Mouse (Mus musculus): ENCODE measurements around the gene Nphs2. TPM values are rescaled to one million over a fixed set of nuclear protein-coding genes. Genes with fewer than 3 reads are reported as not detected.
"Not testable (repeated sequence)": the region's sequence is repeated elsewhere in the genome, so short reads cannot be mapped to it uniquely, and the experiment has no call there.

Nphs2 gene
- polyA plus RNA-seq, 1 experiment from 2014 or later = not detected

- 50% methylated on average over 10 of the region's 10 CpGs for WGBS
- not testable (repeated sequence) for H3K4me2 ChIP-seq; H3K4me1 ChIP-seq; H3K4me3 ChIP-seq; H3K27ac ChIP-seq (replicated peaks); ATAC-seq (ENCODE audit: extremely low read depth, insufficient number of reproducible peaks, low FRiP score, low TSS enrichment); H3K27me3 ChIP-seq (replicated peaks); H3K9ac ChIP-seq; H3K36me3 ChIP-seq; H3K9me3 ChIP-seq
Measured at GRCm38 (mm10) chr1:156289222-156289587, 21.3 kb upstream of the Nphs2 start.

GRCm38 (mm10) chr1:156290016-156290415 is 20.5 kb upstream of the Nphs2 start:
- Histone ChIP-seq H3K36me3 (no peaks in the 10 kb centered on the region), H3K4me2 (no peak overlapping the region), H3K4me3 (no peak overlapping the region), H3K9me3 (no peaks in the 10 kb centered on the region), H3K9ac (no peak overlapping the region), H3K27me3 (replicated peaks) (no peaks in the 10 kb centered on the region), H3K27ac (replicated peaks) (no peak overlapping the region), H3K4me1 (no peaks in the 10 kb centered on the region)
- WGBS = 82% methylated on average over 6 of the region's 6 CpGs
- no peak for ATAC-seq (ENCODE audit: extremely low read depth, insufficient number of reproducible peaks, low FRiP score, low TSS enrichment)

GRCm38 (mm10) chr1:156302911-156303749 is 7.4 kb upstream of the Nphs2 start, which contains the start of gene Tdrd5:
Gene Tdrd5, minus strand, starts transcription at chr1:156303664.
- H3K9ac ChIP-seq = peak within 1 kb of the TSS; percentile 69
- peak within 1 kb of the TSS; percentile 92 for H3K4me2 ChIP-seq
- H3K36me3 ChIP-seq = no peaks in the 10 kb centered on the region
- peaks cover 7% of the 10 kb centered on the region for H3K4me1 ChIP-seq
- WGBS = under 1% methylated on average over 77 of the region's 85 CpGs
- H3K9me3 ChIP-seq = no peaks in the 10 kb centered on the region
- ATAC-seq (ENCODE audit: extremely low read depth, insufficient number of reproducible peaks, low FRiP score, low TSS enrichment) = no peak; the same call in 1 of the 2 replicates
- H3K27ac ChIP-seq (replicated peaks) = no peak within 1 kb of the TSS
- H3K4me3 ChIP-seq = peak within 1 kb of the TSS; percentile 63
- H3K27me3 ChIP-seq (replicated peaks) = peaks cover 66% of the 10 kb centered on the region

- Histone ChIP-seq H3K27ac (replicated peaks) (no peak overlapping the region), H3K4me2 (no peak overlapping the region), H3K9me3 (no peaks in the 10 kb centered on the region), H3K4me1 (peaks cover 7% of the 10 kb centered on the region), H3K36me3 (no peaks in the 10 kb centered on the region), H3K27me3 (replicated peaks) (peaks cover 88% of the 10 kb centered on the region), H3K9ac (no peak overlapping the region), H3K4me3 (no peak overlapping the region)
- 73% methylated on average over 1 of the region's 1 CpGs for WGBS
- ATAC-seq (ENCODE audit: extremely low read depth, insufficient number of reproducible peaks, low FRiP score, low TSS enrichment) = no peak
Measured at GRCm38 (mm10) chr1:156308595-156308994, 1.9 kb upstream of the Nphs2 start.

DNA sequence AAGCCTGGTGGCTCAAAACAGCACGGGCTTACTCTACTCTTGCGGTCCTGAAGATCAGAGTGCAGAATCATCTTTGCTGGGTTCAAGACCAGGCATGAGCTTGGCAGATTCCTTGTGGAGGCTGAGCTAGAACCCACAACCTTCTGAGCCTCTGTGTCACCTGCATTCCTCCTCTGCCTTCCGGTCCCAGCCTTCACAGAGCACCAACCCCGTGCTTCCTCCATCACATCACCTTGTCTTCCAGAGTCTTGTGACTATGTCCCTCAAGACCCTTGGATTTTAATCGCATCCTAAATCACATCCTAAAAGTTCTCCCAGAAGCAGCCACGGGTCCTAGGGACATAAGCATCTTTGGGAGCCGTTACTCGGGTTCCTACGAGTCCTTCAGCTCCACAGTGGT is 12.6 kb downstream of the Nphs2 start:
- Histone ChIP-seq H3K27ac (replicated peaks) (no peak overlapping the region), H3K4me1 (no peaks in the 10 kb centered on the region), H3K9ac (no peak overlapping the region), H3K27me3 (replicated peaks) (no peaks in the 10 kb centered on the region), H3K9me3 (no peaks in the 10 kb centered on the region), H3K36me3 (no peaks in the 10 kb centered on the region), H3K4me3 (no peak overlapping the region), H3K4me2 (no peak overlapping the region)
- ATAC-seq (ENCODE audit: extremely low read depth, insufficient number of reproducible peaks, low FRiP score, low TSS enrichment) = no peak
- 73% methylated on average over 9 of the region's 9 CpGs for WGBS

DNA sequence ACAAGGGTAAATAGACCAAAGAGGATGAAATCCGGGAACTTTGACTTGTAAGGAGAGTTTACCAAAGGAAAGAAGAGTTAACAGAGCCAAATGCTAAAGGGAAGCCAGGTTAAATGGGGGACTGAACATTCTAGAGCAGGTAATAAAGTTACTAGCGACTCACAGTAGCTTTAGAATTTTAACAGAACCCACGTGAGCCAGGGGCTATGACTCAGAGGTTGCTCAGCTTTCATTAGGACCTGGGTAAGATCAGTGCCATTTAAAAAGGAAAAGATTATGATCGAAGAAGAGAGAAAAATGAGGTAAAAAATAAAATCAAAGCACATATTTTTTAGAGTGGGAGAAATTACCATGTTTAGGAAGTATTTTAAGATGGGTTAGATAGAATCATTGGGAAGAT is 30.3 kb downstream of the Nphs2 start:
- ATAC-seq (ENCODE audit: extremely low read depth, insufficient number of reproducible peaks, low FRiP score, low TSS enrichment) = no peak
- Histone ChIP-seq H3K4me2 (no peak overlapping the region), H3K27me3 (replicated peaks) (no peaks in the 10 kb centered on the region), H3K4me3 (no peak overlapping the region), H3K4me1 (no peaks in the 10 kb centered on the region), H3K9me3 (no peaks in the 10 kb centered on the region), H3K9ac (no peak overlapping the region), H3K27ac (replicated peaks) (no peak overlapping the region), H3K36me3 (no peaks in the 10 kb centered on the region)
- 65% methylated on average over 4 of the region's 4 CpGs for WGBS

GRCm38 (mm10) chr1:156344433-156344832 is 33.9 kb downstream of the Nphs2 start:
- WGBS = 34% methylated on average over 4 of the region's 4 CpGs
- H3K9me3 ChIP-seq = no peaks in the 10 kb centered on the region

GRCm38 (mm10) chr1:156345633-156346032 is 35.1 kb downstream of the Nphs2 start:
- Histone ChIP-seq H3K27me3 (replicated peaks) (no peaks in the 10 kb centered on the region), H3K4me3 (no peak overlapping the region), H3K9me3 (no peaks in the 10 kb centered on the region), H3K36me3 (no peaks in the 10 kb centered on the region), H3K4me2 (no peak overlapping the region), H3K9ac (no peak overlapping the region), H3K27ac (replicated peaks) (no peak overlapping the region), H3K4me1 (no peaks in the 10 kb centered on the region)
- WGBS = 84% methylated on average over 4 of the region's 4 CpGs
- ATAC-seq (ENCODE audit: extremely low read depth, insufficient number of reproducible peaks, low FRiP score, low TSS enrichment) = no peak

More at GRCm38 (mm10) chr1:156344433-156344832, 33.9 kb downstream of the Nphs2 start:
- Histone ChIP-seq H3K4me3 (no peak overlapping the region), H3K27ac (replicated peaks) (no peak overlapping the region), H3K36me3 (no peaks in the 10 kb centered on the region), H3K9ac (no peak overlapping the region), H3K27me3 (replicated peaks) (no peaks in the 10 kb centered on the region), H3K4me1 (no peaks in the 10 kb centered on the region), H3K4me2 (no peak overlapping the region)
- no peak for ATAC-seq (ENCODE audit: extremely low read depth, insufficient number of reproducible peaks, low FRiP score, low TSS enrichment)

- no peak overlapping the region for H3K4me2 ChIP-seq
- WGBS = 61% methylated on average over 4 of the region's 4 CpGs
- no peak for ATAC-seq (ENCODE audit: extremely low read depth, insufficient number of reproducible peaks, low FRiP score, low TSS enrichment)
- H3K4me3 ChIP-seq = no peak overlapping the region
- H3K27ac ChIP-seq (replicated peaks) = no peak overlapping the region
- H3K9me3 ChIP-seq = no peaks in the 10 kb centered on the region
- H3K27me3 ChIP-seq (replicated peaks) = no peaks in the 10 kb centered on the region
- no peaks in the 10 kb centered on the region for H3K4me1 ChIP-seq
- H3K9ac ChIP-seq = no peak overlapping the region
- no peaks in the 10 kb centered on the region for H3K36me3 ChIP-seq
Measured at GRCm38 (mm10) chr1:156349031-156349430, 38.5 kb downstream of the Nphs2 start.

GRCm38 (mm10) chr1:156350441-156350840 is 39.9 kb downstream of the Nphs2 start:
- no peak overlapping the region for H3K27ac ChIP-seq (replicated peaks)
- H3K27me3 ChIP-seq (replicated peaks) = no peaks in the 10 kb centered on the region
- H3K36me3 ChIP-seq = no peaks in the 10 kb centered on the region
- H3K4me2 ChIP-seq = no peak overlapping the region
- H3K4me3 ChIP-seq = no peak overlapping the region
- no peak overlapping the region for H3K9ac ChIP-seq
- no peaks in the 10 kb centered on the region for H3K9me3 ChIP-seq
- 73% methylated on average over 4 of the region's 4 CpGs for WGBS
- no peak for ATAC-seq (ENCODE audit: extremely low read depth, insufficient number of reproducible peaks, low FRiP score, low TSS enrichment)
- H3K4me1 ChIP-seq = no peaks in the 10 kb centered on the region

DNA sequence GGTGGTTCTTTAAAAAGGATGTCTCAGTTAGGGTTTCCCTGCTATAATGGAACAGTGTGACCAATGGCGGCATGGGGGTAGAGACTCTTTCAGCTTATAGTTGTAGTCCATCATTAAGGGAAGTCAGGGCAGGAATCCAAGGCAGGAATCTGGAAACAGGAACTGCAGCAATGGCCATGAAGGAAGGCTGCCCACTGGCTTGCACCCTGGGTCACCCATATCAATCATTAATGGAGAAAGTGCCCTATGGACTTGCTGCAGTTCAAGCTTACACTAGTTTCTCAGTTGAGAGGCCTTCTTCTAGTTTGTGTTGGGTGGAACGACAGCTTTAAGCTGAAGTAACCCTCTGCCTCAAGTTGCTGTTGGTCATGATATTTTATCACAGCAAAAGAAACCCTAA is 41.9 kb downstream of the Nphs2 start:
- no peak for ATAC-seq (ENCODE audit: extremely low read depth, insufficient number of reproducible peaks, low FRiP score, low TSS enrichment)

GRCm38 (mm10) chr1:156365740-156366139 is 55.2 kb downstream of the Nphs2 start, which contains the start of gene Gm2000:
Gene Gm2000, plus strand, starts transcription at chr1:156366040.
- Histone ChIP-seq H3K9ac (no peak within 1 kb of the TSS), H3K9me3 (no peaks in the 10 kb centered on the region), H3K27ac (replicated peaks) (no peak within 1 kb of the TSS), H3K4me1 (no peaks in the 10 kb centered on the region), H3K4me3 (no peak within 1 kb of the TSS), H3K4me2 (no peak within 1 kb of the TSS), H3K27me3 (replicated peaks) (no peaks in the 10 kb centered on the region), H3K36me3 (no peaks in the 10 kb centered on the region)
- 83% methylated on average over 8 of the region's 8 CpGs for WGBS
- no peak for ATAC-seq (ENCODE audit: extremely low read depth, insufficient number of reproducible peaks, low FRiP score, low TSS enrichment)

More for the DNA sequence above, 41.9 kb downstream of the Nphs2 start:
- Histone ChIP-seq H3K27me3 (replicated peaks) (no peaks in the 10 kb centered on the region), H3K9ac (no peak overlapping the region), H3K9me3 (no peaks in the 10 kb centered on the region), H3K4me1 (no peaks in the 10 kb centered on the region), H3K4me2 (no peak overlapping the region), H3K27ac (replicated peaks) (no peak overlapping the region), H3K36me3 (no peaks in the 10 kb centered on the region), H3K4me3 (no peak overlapping the region)
- 79% methylated on average over 2 of the region's 2 CpGs for WGBS
